Comparison of ENCODE assay signal across 26 mouse cellular contexts in the genomic region with DNA sequence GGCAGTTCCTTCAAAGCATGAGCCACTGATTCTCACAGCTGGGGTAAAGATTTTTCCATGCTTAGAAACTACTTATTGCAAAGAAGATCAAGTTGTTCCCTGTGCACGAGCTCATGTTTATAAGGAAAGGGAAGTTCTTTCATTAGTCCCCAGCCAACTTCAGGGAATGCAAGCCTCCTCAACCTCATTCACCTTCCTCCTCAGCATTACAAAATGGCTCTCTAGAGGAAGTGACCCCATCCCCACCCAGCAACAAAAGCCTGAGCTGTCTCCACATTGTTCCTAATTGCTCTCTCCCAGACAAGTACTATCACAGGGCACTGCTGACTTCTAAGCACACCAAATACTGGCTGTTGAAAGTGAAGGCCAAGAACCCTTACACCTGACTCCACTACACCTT. TPM values are rescaled to one million over a fixed set of nuclear protein-coding genes. Genes with fewer than 3 reads are reported as not detected.
DNase-seq lines count a peak whose midpoint lies in the region; ATAC-seq and TF ChIP-seq lines count a peak whose summit lies in the region.
"Had no signal": no experiment of that assay in that cellular context is flagged by ENCODE, and none has a peak within 500 bp of the region (broad histone marks: within the 10 kb centered on the region; RNA-seq: fewer than 3 reads in every experiment).

No protein-coding gene starts in this region.

- 69% methylated on average over 1 of the region's 1 CpGs for WGBS in liver, adult 2 months
- 37% methylated on average over 1 of the region's 1 CpGs for WGBS in liver, embryonic 11.5 days
- 59% methylated on average over 1 of the region's 1 CpGs for WGBS in olfactory bulb, adult 2 months
- WGBS in midbrain, embryonic 14.5 days, result 71% methylated on average over 1 of the region's 1 CpGs

- TF ChIP-seq POLR2A in liver, adult 2 months (IDR thresholded peaks at IDR 0.05; ENCODE audit: extremely low read depth, insufficient read depth, low read length), result no peak
- TF ChIP-seq POLR2A in olfactory bulb, adult 2 months (IDR thresholded peaks at IDR 0.05; ENCODE audit: insufficient read depth, low read depth, low read length), result no peak

- ATAC-seq in liver, embryonic 11.5 days (replicated peaks; ENCODE audit: low FRiP score), result no peak
- ATAC-seq in midbrain, embryonic 14.5 days (ENCODE audit: low FRiP score, low TSS enrichment), result no peak
- ATAC-seq: forebrain, postnatal 0 days; intestine, embryonic 16.5 days had no signal

- no peak for TF ChIP-seq CTCF in liver, adult 2 months (IDR thresholded peaks at IDR 0.05; ENCODE audit: low read depth, low read length)
- no peak for TF ChIP-seq CTCF in olfactory bulb, adult 2 months (IDR thresholded peaks at IDR 0.05; ENCODE audit: insufficient read depth, low read depth, low read length)

- H3K27me3 ChIP-seq in liver, adult 2 months (ENCODE audit: control insufficient read depth, insufficient read depth, low read length), result no peaks in the 10 kb centered on the region
- no peaks in the 10 kb centered on the region for H3K27me3 ChIP-seq in liver, embryonic 11.5 days (replicated peaks; ENCODE audit: control insufficient read depth, insufficient read depth, low read length)
- H3K27me3 ChIP-seq in midbrain, embryonic 14.5 days (ENCODE audit: control insufficient read depth, insufficient read depth, low read length), result no peaks in the 10 kb centered on the region
- H3K27me3 ChIP-seq: embryonic facial prominence, embryonic 13.5 days; heart, embryonic 15.5 days; kidney, embryonic 15.5 days; liver, embryonic 13.5 days; neural tube, embryonic 12.5 days had no signal

- no peak overlapping the region for H3K4me2 ChIP-seq in liver, embryonic 11.5 days
- no peak overlapping the region for H3K4me2 ChIP-seq in midbrain, embryonic 14.5 days (ENCODE audit: low read length)
- H3K4me2 ChIP-seq: embryonic facial prominence, embryonic 13.5 days; heart, embryonic 15.5 days; hindbrain, embryonic 14.5 days; kidney, embryonic 15.5 days; liver, embryonic 13.5 days; neural tube, embryonic 12.5 days had no signal

- H3K4me3 ChIP-seq in liver, adult 2 months (ENCODE audit: insufficient read depth, low read depth, low read length), result no peak overlapping the region
- H3K4me3 ChIP-seq in liver, embryonic 11.5 days (ENCODE audit: low read depth, low read length), result no peak overlapping the region
- no peak overlapping the region for H3K4me3 ChIP-seq in olfactory bulb, adult 2 months (ENCODE audit: insufficient read depth, low read depth, low read length)
- no peak overlapping the region for H3K4me3 ChIP-seq in midbrain, embryonic 14.5 days (replicated peaks; ENCODE audit: low read depth, low read length)
- H3K4me3 ChIP-seq: embryonic facial prominence, embryonic 13.5 days; heart, embryonic 15.5 days; kidney, embryonic 15.5 days; liver, embryonic 13.5 days; neural tube, embryonic 12.5 days had no signal

- no peaks in the 10 kb centered on the region; the same call in 1 of the 2 replicates for H3K36me3 ChIP-seq in liver, adult 2 months (ENCODE audit: control insufficient read depth, insufficient read depth, low read length)
- no peaks in the 10 kb centered on the region for H3K36me3 ChIP-seq in liver, embryonic 11.5 days (ENCODE audit: control insufficient read depth, insufficient read depth, low read length)
- no peaks in the 10 kb centered on the region for H3K36me3 ChIP-seq in midbrain, embryonic 14.5 days (ENCODE audit: control insufficient read depth, insufficient read depth, low read length)
- H3K36me3 ChIP-seq: embryonic facial prominence, embryonic 13.5 days; heart, embryonic 15.5 days; liver, embryonic 13.5 days; neural tube, embryonic 12.5 days had no signal

- no peak overlapping the region; the same call in 1 of the 2 replicates for H3K27ac ChIP-seq in liver, adult 2 months (replicated peaks; ENCODE audit: insufficient read depth, low read depth, low read length)
- H3K27ac ChIP-seq in liver, embryonic 11.5 days (ENCODE audit: low read depth, low read length), result no peak overlapping the region
- H3K27ac ChIP-seq in olfactory bulb, adult 2 months (ENCODE audit: insufficient read depth, low read depth, low read length), result 0 out of 2 replicates have a peak overlapping the region, but pooled peaks have one; percentile 21
- H3K27ac ChIP-seq in midbrain, embryonic 14.5 days (replicated peaks; ENCODE audit: low read depth, low read length), result no peak overlapping the region
- H3K27ac ChIP-seq: embryonic facial prominence, embryonic 13.5 days; heart, embryonic 15.5 days; hindbrain, embryonic 14.5 days; kidney, embryonic 15.5 days; liver, embryonic 13.5 days; neural tube, embryonic 12.5 days had no signal

- DNase-seq in gastrocnemius, postnatal 25 days, result peak; percentile 13
- DNase-seq in gastrocnemius, adult 18-20 months (ENCODE audit: low spot score), result no peak
- peak; percentile 53 for DNase-seq in liver, adult 2 months (ENCODE audit: extremely low read depth, low read depth, low spot score)
- DNase-seq in liver, embryonic 11.5 days (ENCODE audit: low spot score), result no peak
- DNase-seq in lung, postnatal 10 days, result peak; percentile 56
- DNase-seq in midbrain, embryonic 14.5 days, result no peak
- DNase-seq in urinary bladder, postnatal 4 days (ENCODE audit: low spot score in 2 of 2), result no peak
- DNase-seq: adrenal gland, postnatal 10 days; cerebellum, adult 2 months; forebrain, postnatal 0 days; layer of hippocampus, postnatal 36 days; left cerebral cortex, postnatal 4 days; liver, embryonic 13.5 days; thymus, adult 2 months had no signal

- H3K79me2 ChIP-seq in liver, adult 2 months (ENCODE audit: control insufficient read depth, insufficient read depth, low read length), result no peaks in the 10 kb centered on the region

- no peaks in the 10 kb centered on the region for H3K9me3 ChIP-seq in liver, embryonic 11.5 days (ENCODE audit: control insufficient read depth, low read length)
- H3K9me3 ChIP-seq in midbrain, embryonic 14.5 days (ENCODE audit: control insufficient read depth, low read length), result no peaks in the 10 kb centered on the region
- H3K9me3 ChIP-seq: embryonic facial prominence, embryonic 13.5 days; heart, embryonic 15.5 days; kidney, embryonic 15.5 days; liver, embryonic 13.5 days; neural tube, embryonic 12.5 days had no signal

- H3K9ac ChIP-seq in liver, adult 2 months (ENCODE audit: low read depth, low read length), result no peak overlapping the region
- no peak overlapping the region for H3K9ac ChIP-seq in liver, embryonic 11.5 days (ENCODE audit: low read depth, low read length)
- H3K9ac ChIP-seq in midbrain, embryonic 14.5 days (replicated peaks; ENCODE audit: low read length), result no peak overlapping the region
- H3K9ac ChIP-seq: embryonic facial prominence, embryonic 13.5 days; forebrain, postnatal 0 days; heart, embryonic 15.5 days; hindbrain, embryonic 14.5 days; kidney, embryonic 15.5 days; liver, embryonic 13.5 days; neural tube, embryonic 12.5 days had no signal

- no peaks in the 10 kb centered on the region; the same call in 1 of the 2 replicates for H3K4me1 ChIP-seq in liver, adult 2 months (ENCODE audit: control insufficient read depth, insufficient read depth, low read length)
- 0 out of 2 replicates have a peak, but pooled peaks cover 2% of the 10 kb centered on the region for H3K4me1 ChIP-seq in liver, embryonic 11.5 days (replicated peaks; ENCODE audit: control insufficient read depth, insufficient read depth, low read length)
- no peaks in the 10 kb centered on the region for H3K4me1 ChIP-seq in olfactory bulb, adult 2 months (ENCODE audit: control insufficient read depth, insufficient read depth, low read length)
- H3K4me1 ChIP-seq in midbrain, embryonic 14.5 days (ENCODE audit: control insufficient read depth, insufficient read depth, low read length), result no peaks in the 10 kb centered on the region
- H3K4me1 ChIP-seq: embryonic facial prominence, embryonic 13.5 days; heart, embryonic 15.5 days; kidney, embryonic 15.5 days; liver, embryonic 13.5 days; neural tube, embryonic 12.5 days had no signal

RNA-seq across cellular contexts. Expression of a gene that starts 14.8 kb away (rescaled TPM):
- total RNA-seq in gastrocnemius, postnatal 25 days (2021), result 1 to 10 TPM; 1.0 to 1.6 TPM
- 1 to 10 TPM; 1.7 to 1.8 TPM for total RNA-seq in gastrocnemius, adult 18-20 months (2021)
- 1.5 and 2.0 TPM in 2 replicates for total RNA-seq in liver, adult 2 months (2014; rRNA removed)
- 0.24 and 0.46 TPM in 2 replicates for polyA plus RNA-seq in liver, adult 2 months (2012; rRNA removed)
- 5.0 and 7.0 TPM in 2 replicates for polyA plus RNA-seq in liver, embryonic 11.5 days (2014; fragmentation: Nextera tagmentation; extraction: Ambion mirVana)
- polyA plus RNA-seq in olfactory bulb, adult 2 months (2012; ENCODE audit: insufficient read depth, insufficient read length, low replicate concordance, missing spikeins), result not detected in 2 replicates
- 31.6 and 32.2 TPM in 2 replicates for polyA plus RNA-seq in midbrain, embryonic 14.5 days (2014; fragmentation: Nextera tagmentation; extraction: Ambion mirVana)

RNA-seq across cellular contexts. Expression of a gene that starts 34.2 kb away (rescaled TPM):
- total RNA-seq in gastrocnemius, postnatal 25 days (2021), result 10 to 100 TPM; 53.1 to 57.1 TPM
- total RNA-seq in gastrocnemius, adult 18-20 months (2021), result 10 to 100 TPM; 60.5 to 63.2 TPM
- 28.4 and 28.8 TPM in 2 replicates for total RNA-seq in liver, adult 2 months (2014; rRNA removed)
- 20.6 and 24.5 TPM in 2 replicates for polyA plus RNA-seq in liver, adult 2 months (2012; rRNA removed)
- 72.8 and 76.5 TPM in 2 replicates for polyA plus RNA-seq in liver, embryonic 11.5 days (2014; fragmentation: Nextera tagmentation; extraction: Ambion mirVana)
- polyA plus RNA-seq in olfactory bulb, adult 2 months (2012; ENCODE audit: insufficient read depth, insufficient read length, low replicate concordance, missing spikeins), result not detected in 2 replicates
- 48.7 and 56.0 TPM in 2 replicates for polyA plus RNA-seq in midbrain, embryonic 14.5 days (2014; fragmentation: Nextera tagmentation; extraction: Ambion mirVana)

RNA-seq across cellular contexts. Expression of a gene that starts 34.6 kb away (rescaled TPM):
- not detected for total RNA-seq in gastrocnemius, postnatal 25 days (2021)
- not detected for total RNA-seq in gastrocnemius, adult 18-20 months (2021)
- total RNA-seq in liver, adult 2 months (2014; rRNA removed), result not detected in 2 replicates
- polyA plus RNA-seq in liver, adult 2 months (2012; rRNA removed), result not detected in 2 replicates
- not detected in 2 replicates for polyA plus RNA-seq in liver, embryonic 11.5 days (2014; fragmentation: Nextera tagmentation; extraction: Ambion mirVana)
- polyA plus RNA-seq in olfactory bulb, adult 2 months (2012; ENCODE audit: insufficient read depth, insufficient read length, low replicate concordance, missing spikeins), result not detected in 2 replicates
- polyA plus RNA-seq in midbrain, embryonic 14.5 days (2014; fragmentation: Nextera tagmentation; extraction: Ambion mirVana), result 0.45 TPM in 1 of 2 replicates, not detected in the other
- total RNA-seq: adrenal gland, postnatal 10 days; common myeloid progenitor, adult 5-6 weeks; forebrain, postnatal 0 days; gastrocnemius, adult 8-10 months; layer of hippocampus, postnatal 36 days; left cerebral cortex, postnatal 4 days had no signal
- polyA plus RNA-seq: cerebellum, adult 2 months; embryonic facial prominence, embryonic 13.5 days; heart, embryonic 15.5 days; intestine, embryonic 16.5 days; kidney, embryonic 15.5 days; large intestine, adult 2 months; liver, embryonic 13.5 days; neural tube, embryonic 12.5 days; thymus, adult 2 months had no signal

RNA-seq across cellular contexts. Expression of a gene that starts 56.4 kb away (rescaled TPM):
- total RNA-seq in gastrocnemius, postnatal 25 days (2021), result not detected
- not detected for total RNA-seq in gastrocnemius, adult 18-20 months (2021)
- total RNA-seq in liver, adult 2 months (2014; rRNA removed), result not detected in 2 replicates
- not detected in 2 replicates for polyA plus RNA-seq in liver, adult 2 months (2012; rRNA removed)
- not detected in 2 replicates for polyA plus RNA-seq in liver, embryonic 11.5 days (2014; fragmentation: Nextera tagmentation; extraction: Ambion mirVana)
- not detected in 2 replicates for polyA plus RNA-seq in olfactory bulb, adult 2 months (2012; ENCODE audit: insufficient read depth, insufficient read length, low replicate concordance, missing spikeins)
- polyA plus RNA-seq in midbrain, embryonic 14.5 days (2014; fragmentation: Nextera tagmentation; extraction: Ambion mirVana), result not detected in 2 replicates
- total RNA-seq: adrenal gland, postnatal 10 days; common myeloid progenitor, adult 5-6 weeks; forebrain, postnatal 0 days; gastrocnemius, adult 8-10 months; layer of hippocampus, postnatal 36 days; left cerebral cortex, postnatal 4 days; megakaryocyte-erythroid progenitor cell, adult 5-6 weeks had no signal
- polyA plus RNA-seq: cerebellum, adult 2 months; embryonic facial prominence, embryonic 13.5 days; forebrain, postnatal 0 days; heart, embryonic 15.5 days; hindbrain, embryonic 14.5 days; intestine, embryonic 16.5 days; kidney, embryonic 15.5 days; large intestine, adult 2 months; liver, embryonic 13.5 days; neural tube, embryonic 12.5 days; thymus, adult 2 months; urinary bladder, adult 2 months had no signal

RNA-seq across cellular contexts. Expression of a gene that starts 57.1 kb away (rescaled TPM):
- not detected for total RNA-seq in gastrocnemius, postnatal 25 days (2021)
- total RNA-seq in gastrocnemius, adult 18-20 months (2021), result not detected
- not detected in 2 replicates for total RNA-seq in liver, adult 2 months (2014; rRNA removed)
- not detected in 2 replicates for polyA plus RNA-seq in liver, adult 2 months (2012; rRNA removed)
- not detected in 2 replicates for polyA plus RNA-seq in liver, embryonic 11.5 days (2014; fragmentation: Nextera tagmentation; extraction: Ambion mirVana)
- not detected in 2 replicates for polyA plus RNA-seq in olfactory bulb, adult 2 months (2012; ENCODE audit: insufficient read depth, insufficient read length, low replicate concordance, missing spikeins)
- polyA plus RNA-seq in midbrain, embryonic 14.5 days (2014; fragmentation: Nextera tagmentation; extraction: Ambion mirVana), result not detected in 2 replicates
- total RNA-seq: adrenal gland, postnatal 10 days; common myeloid progenitor, adult 5-6 weeks; forebrain, postnatal 0 days; gastrocnemius, adult 8-10 months; layer of hippocampus, postnatal 36 days; left cerebral cortex, postnatal 4 days; megakaryocyte-erythroid progenitor cell, adult 5-6 weeks had no signal
- polyA plus RNA-seq: cerebellum, adult 2 months; embryonic facial prominence, embryonic 13.5 days; forebrain, postnatal 0 days; heart, embryonic 15.5 days; hindbrain, embryonic 14.5 days; intestine, embryonic 16.5 days; kidney, embryonic 15.5 days; liver, embryonic 13.5 days; neural tube, embryonic 12.5 days; urinary bladder, adult 2 months had no signal

Comparison
In these comparisons a context has a peak if more than half of its experiments do, and no peak if none do; other contexts are left out.
1. DNase-seq: peak in gastrocnemius, postnatal 25 days (single experiment), liver, adult 2 months (single experiment) and lung, postnatal 10 days (single experiment); none in gastrocnemius, adult 18-20 months (single experiment), liver, embryonic 11.5 days (single experiment), midbrain, embryonic 14.5 days (single experiment) and urinary bladder, postnatal 4 days (0 of 2).